Mouse (Mus musculus): ENCODE results near the gene Romo1. TPM values are rescaled to one million over a fixed set of nuclear protein-coding genes. Genes with fewer than 3 reads are reported as not detected.
"Not testable (repeated sequence)": the region's sequence is repeated elsewhere in the genome, so short reads cannot be mapped to it uniquely, and the experiment has no call there.

The Romo1 gene
- 307 and 437 TPM in 2 replicates for polyA plus RNA-seq (2012; rRNA removed)

DNA sequence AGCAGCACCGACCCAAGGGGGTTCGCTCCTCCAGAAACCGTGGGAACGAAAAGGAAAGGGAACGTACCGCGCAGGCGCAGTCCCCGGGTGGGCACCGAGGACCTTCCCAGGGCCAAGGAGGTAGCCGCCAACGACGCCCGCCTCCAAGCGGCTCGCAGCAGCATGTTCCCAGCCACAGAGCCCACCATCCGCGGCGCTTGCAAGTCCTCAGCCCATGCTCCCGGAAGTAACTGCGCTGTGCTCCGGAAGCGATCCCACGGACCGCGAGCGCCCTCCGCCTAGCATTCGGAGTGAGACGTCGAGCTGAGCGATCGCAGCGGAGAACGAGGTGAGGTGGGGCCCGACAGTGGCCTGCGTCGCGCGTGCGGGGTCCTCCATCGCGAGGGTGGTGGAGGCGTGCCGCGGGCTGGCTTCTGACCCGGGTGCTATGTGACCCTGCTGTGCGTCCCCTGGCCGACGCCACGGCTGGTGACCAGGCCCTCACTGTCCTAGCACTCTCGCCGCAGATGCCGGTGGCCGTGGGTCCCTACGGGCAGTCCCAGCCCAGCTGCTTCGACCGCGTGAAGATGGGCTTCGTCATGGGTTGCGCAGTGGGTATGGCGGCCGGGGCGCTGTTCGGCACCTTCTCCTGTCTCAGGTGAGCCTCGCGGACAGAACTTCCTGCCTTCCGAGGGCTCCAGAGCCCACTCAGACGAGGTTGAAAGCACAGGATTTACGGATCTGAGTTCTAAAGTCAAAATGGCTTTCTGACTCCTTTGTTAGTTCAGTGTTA, at the start of gene Romo1, which contains the start of gene Nfs1:
Romo1 (plus strand) TSS at position 87 of the 772 bp plus-strand sequence.
Nfs1 (minus strand) TSS at position 234 of the 772 bp plus-strand sequence.
- peak; percentile 99 for DNase-seq (ENCODE audit: low read depth)
- TF ChIP-seq CTCF (IDR thresholded peaks at IDR 0.05; ENCODE audit: borderline replicate concordance, extremely low read depth, insufficient read depth, insufficient read length), result peak; percentile 38; the same call in 1 of the 2 replicates
- TF ChIP-seq POLR2A (IDR thresholded peaks at IDR 0.05; ENCODE audit: borderline replicate concordance, extremely low read depth, insufficient read depth, insufficient read length, poor library complexity, severe bottlenecking), result peak; percentile 62; the same call in 1 of the 2 replicates

DNA sequence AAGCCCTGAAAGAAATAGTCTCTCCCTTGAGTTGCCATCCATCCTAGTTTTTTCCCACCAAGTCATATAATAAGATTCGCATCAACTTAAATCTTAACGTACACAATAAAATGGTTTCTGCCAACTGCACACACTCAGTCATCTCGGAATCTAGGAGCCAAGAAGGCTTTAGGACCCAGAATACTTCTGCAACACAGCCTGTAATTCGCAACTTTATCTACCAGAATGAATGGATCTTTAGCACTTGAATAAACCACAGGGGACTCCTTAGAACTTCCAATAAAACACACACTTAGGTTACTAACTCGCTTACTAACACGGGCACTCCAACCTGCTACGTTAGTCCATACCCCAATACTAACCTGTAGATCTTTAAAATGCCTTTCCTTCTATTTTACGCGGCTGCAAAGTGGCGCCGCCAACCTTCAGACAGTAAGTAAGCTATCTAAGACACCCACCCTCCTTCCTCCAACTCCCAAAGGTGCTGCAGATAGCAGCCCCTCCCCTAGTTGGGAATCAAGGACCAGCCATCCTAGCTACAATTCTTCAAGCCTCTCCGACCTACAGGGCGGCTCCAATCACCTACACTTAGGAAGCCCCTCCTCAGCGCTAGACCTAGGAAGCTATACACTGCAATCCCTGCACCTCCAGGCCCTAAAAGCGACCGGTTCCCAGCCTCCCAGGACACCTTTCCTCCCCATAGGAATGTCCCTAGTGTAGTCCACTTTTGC, 33.0 kb upstream of the Romo1 start:
- no peak for TF ChIP-seq POLR2A (IDR thresholded peaks at IDR 0.05; ENCODE audit: borderline replicate concordance, extremely low read depth, insufficient read depth, insufficient read length, poor library complexity, severe bottlenecking)
- TF ChIP-seq CTCF (IDR thresholded peaks at IDR 0.05; ENCODE audit: borderline replicate concordance, extremely low read depth, insufficient read depth, insufficient read length), result no peak

DNA sequence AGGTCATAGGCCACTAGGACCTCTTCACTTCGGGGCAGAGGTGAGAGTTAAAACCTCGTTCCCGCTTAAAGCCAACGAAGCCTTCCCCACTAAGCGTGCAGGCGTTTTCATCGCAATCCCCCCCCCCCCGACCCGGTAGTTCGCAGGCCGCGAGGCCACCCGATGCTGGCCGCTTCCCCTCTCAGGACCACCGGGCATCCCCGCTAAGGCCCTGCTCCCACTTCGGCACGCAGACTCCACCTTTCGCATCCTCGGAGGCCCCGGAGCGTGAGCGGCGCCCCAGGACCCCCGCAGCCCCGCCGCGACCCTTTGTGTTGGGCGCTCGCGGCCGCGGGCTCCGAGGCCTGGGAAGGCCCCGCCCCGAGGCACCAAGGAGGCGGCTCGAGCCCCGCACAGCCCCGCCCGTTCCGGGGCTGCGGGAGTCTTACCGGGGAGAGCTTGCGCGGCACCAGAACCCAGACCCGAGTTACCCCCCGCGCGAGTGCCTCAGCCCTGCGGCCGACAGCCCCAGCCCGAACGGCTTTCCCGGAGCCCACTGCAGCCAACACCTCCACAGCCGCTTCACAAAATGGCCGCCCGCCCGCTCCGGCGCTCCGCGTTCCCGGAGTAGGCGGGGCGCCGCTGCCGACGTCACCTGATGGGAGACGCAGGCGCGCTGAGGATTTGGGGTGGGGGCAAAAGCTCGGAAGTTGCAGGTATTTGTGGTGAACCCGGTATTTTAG, 32.3 kb upstream of the Romo1 start, which contains the start of the genes Cpne1 and Rbm12:
Cpne1 (minus strand) TSS at position 608 of the 722 bp plus-strand sequence.
Rbm12 (minus strand) TSS at position 621 of the 722 bp plus-strand sequence.
- TF ChIP-seq POLR2A (IDR thresholded peaks at IDR 0.05; ENCODE audit: borderline replicate concordance, extremely low read depth, insufficient read depth, insufficient read length, poor library complexity, severe bottlenecking), result peak; percentile 79
- TF ChIP-seq CTCF (IDR thresholded peaks at IDR 0.05; ENCODE audit: borderline replicate concordance, extremely low read depth, insufficient read depth, insufficient read length), result no peak
- DNase-seq (ENCODE audit: low read depth), result peak; percentile 96

More for the DNA sequence above, 33.0 kb upstream of the Romo1 start:
- DNase-seq (ENCODE audit: low read depth), result peak; percentile 62

DNA sequence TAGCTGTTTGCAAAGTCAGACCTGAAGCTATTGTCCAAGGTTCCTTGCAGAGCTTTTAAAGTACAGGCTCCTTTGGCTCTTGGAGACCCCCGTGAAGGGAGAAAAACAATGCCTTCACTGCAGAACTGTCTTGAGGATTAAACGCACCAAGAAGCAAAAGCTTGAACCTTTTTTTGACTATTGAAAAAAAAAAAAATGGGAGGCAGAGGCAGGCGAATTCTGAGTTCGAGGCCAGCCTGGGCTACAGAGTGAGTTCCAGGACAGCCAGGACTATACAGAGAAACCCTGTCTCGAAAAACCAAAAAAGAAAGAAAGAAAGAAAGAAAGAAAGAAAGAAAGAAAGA, 31.8 kb upstream of the Romo1 start:
- DNase-seq (ENCODE audit: low read depth), result not testable (repeated sequence)

DNA sequence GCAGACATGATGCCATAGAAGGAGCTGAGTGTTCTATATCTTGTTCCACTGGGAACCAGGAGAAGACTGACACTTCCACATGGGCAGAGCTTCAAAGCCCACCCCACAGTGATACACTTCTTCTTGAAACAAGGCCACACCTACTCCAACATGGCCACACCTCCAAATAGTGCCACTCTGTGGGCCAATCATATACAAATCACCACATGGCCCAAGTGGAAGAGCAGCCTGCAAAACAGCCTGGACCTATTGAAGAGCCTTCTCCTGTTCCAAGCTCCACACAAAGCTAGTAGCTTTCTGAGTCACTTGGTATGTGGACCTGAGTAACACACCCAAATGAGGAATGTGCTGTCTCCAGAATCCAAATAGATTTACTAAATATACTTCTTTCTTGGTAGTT, 24.3 kb upstream of the Romo1 start:
- TF ChIP-seq CTCF (IDR thresholded peaks at IDR 0.05; ENCODE audit: borderline replicate concordance, extremely low read depth, insufficient read depth, insufficient read length), result no peak
- TF ChIP-seq POLR2A (IDR thresholded peaks at IDR 0.05; ENCODE audit: borderline replicate concordance, extremely low read depth, insufficient read depth, insufficient read length, poor library complexity, severe bottlenecking), result no peak
- no peak for DNase-seq (ENCODE audit: low read depth)

DNA sequence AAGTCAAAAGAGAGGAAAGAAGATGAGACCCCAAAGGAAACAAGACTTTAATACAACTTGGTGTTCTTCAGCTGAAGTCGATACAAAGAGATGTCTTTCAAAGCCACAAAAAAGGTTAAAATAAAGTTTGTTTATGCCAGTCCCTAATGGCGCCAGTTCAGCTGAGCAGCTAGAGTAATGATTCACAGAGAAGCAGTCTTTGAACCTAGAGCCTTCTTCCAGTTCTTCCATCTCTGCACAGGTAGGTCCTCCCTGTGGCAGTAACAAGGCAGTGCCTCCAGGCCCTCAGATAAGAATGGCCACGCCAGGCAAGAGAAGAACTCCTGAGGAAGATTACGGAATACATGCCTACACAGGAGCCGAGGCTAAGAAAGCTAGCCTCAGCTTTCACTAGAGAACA, 20.1 kb upstream of the Romo1 start:
- DNase-seq (ENCODE audit: low read depth), result no peak
- TF ChIP-seq CTCF (IDR thresholded peaks at IDR 0.05; ENCODE audit: borderline replicate concordance, extremely low read depth, insufficient read depth, insufficient read length) (no peak), POLR2A (IDR thresholded peaks at IDR 0.05; ENCODE audit: borderline replicate concordance, extremely low read depth, insufficient read depth, insufficient read length, poor library complexity, severe bottlenecking) (no peak)

DNA sequence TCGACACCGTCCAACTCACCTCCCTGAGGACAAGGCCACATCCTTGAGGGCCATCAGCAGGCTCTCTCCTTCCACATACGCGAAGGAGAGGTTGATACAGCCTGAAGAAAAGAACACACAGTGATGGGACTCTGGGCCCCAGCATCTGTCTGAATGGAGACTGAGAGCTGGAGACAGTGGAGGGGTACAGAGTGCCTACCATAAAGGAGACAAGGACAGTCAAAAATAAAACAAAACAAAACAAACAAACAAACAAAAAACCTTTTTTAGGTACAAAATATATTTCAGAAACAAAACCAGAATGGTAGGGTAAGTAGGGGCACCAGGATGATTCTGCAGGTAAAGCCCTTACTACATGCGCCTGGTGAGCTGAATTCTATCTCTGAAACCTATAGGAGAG, 16.8 kb upstream of the Romo1 start, which contains the start of gene Gm28036:
Gm28036 (minus strand) TSS at position 101 of the 400 bp plus-strand sequence.
- no peak for TF ChIP-seq POLR2A (IDR thresholded peaks at IDR 0.05; ENCODE audit: borderline replicate concordance, extremely low read depth, insufficient read depth, insufficient read length, poor library complexity, severe bottlenecking)
- no peak for TF ChIP-seq CTCF (IDR thresholded peaks at IDR 0.05; ENCODE audit: borderline replicate concordance, extremely low read depth, insufficient read depth, insufficient read length)
- no peak for DNase-seq (ENCODE audit: low read depth)

DNA sequence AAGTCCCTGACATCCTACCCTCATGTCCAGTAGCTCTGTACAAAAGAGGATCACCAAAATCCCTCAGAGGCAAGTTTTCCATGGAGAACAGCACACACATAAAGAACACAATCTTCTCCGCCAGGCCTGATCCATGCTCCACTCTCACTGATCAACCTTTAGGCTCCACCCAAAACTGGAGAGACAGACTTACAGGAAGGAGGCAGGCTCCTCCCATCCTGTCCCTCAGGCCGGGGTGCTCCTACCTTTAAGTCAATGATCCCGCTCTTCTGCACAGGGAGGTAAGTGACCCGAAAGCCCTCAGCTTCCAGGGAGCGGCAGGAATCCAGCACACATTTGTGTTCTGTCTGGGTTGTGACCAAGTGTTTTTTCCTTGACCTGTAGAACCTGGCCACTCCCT, 9.7 kb upstream of the Romo1 start:
- TF ChIP-seq CTCF (IDR thresholded peaks at IDR 0.05; ENCODE audit: borderline replicate concordance, extremely low read depth, insufficient read depth, insufficient read length) (no peak), POLR2A (IDR thresholded peaks at IDR 0.05; ENCODE audit: borderline replicate concordance, extremely low read depth, insufficient read depth, insufficient read length, poor library complexity, severe bottlenecking) (no peak)
- DNase-seq (ENCODE audit: low read depth), result no peak

DNA sequence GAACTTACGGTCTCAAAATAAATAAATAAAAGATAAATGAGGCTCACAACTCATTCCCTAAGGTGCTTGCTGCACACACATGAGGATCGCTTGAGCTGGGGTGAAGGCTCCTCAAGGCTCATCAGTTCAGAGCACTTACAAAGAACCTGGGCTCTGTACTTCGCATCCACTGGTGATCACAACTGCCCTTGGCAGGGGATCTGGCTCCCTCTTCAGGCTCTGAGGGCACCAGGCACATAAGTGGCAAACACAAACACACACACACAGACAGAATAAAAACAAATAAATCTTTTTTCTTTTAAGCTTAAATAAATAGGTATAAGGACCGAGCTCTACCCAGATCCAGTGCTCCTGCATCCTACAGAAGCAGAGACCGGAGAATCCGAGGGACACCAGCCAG, 8.1 kb upstream of the Romo1 start:
- TF ChIP-seq POLR2A (IDR thresholded peaks at IDR 0.05; ENCODE audit: borderline replicate concordance, extremely low read depth, insufficient read depth, insufficient read length, poor library complexity, severe bottlenecking) (no peak), CTCF (IDR thresholded peaks at IDR 0.05; ENCODE audit: borderline replicate concordance, extremely low read depth, insufficient read depth, insufficient read length) (peak; percentile 23; the same call in 1 of the 2 replicates)
- no peak for DNase-seq (ENCODE audit: low read depth)

DNA sequence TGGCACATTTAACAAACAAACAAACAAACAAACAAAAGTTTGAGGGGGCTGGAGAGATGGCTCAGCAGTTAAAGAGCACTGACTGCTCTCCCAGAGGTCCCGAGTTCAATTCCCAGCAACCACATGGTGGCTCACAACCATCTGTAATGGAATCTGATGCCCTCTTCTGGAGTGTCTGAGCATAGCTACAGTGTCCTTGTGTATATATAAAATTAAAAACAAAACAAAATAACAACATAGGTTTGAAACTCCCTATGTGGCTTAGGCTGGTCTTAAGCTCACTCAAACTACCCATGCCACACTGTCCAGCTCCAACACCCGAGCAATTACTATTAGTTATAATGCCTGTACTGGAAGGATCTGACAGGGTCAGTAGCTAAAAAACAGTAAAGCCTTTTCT, 1.0 kb upstream of the Romo1 start:
- DNase-seq (ENCODE audit: low read depth), result no peak
- TF ChIP-seq CTCF (IDR thresholded peaks at IDR 0.05; ENCODE audit: borderline replicate concordance, extremely low read depth, insufficient read depth, insufficient read length), result no peak
- TF ChIP-seq POLR2A (IDR thresholded peaks at IDR 0.05; ENCODE audit: borderline replicate concordance, extremely low read depth, insufficient read depth, insufficient read length, poor library complexity, severe bottlenecking), result no peak

DNA sequence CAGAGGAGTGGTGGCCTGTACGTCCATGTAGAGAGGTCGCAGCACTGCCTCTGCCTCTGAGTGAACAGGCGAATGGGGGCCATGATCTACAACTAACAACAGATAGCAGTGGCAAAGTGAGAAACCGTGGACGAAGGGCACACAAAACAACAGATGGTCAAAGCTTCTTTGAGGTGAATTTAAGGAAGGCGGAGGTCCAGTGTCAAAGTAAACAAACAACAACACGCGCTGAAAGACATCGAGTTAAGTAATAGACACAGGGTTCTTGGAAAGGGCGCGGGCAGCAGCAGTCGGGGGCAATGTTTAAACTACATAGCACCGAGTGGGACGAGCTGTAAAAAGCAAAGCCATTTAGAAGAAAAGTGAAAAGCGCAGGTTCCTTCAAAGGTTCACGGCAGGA, 472 bp upstream of the Romo1 start:
- DNase-seq (ENCODE audit: low read depth), result no peak

More for the DNA sequence above, 472 bp upstream of the Romo1 start:
- no peak for TF ChIP-seq POLR2A (IDR thresholded peaks at IDR 0.05; ENCODE audit: borderline replicate concordance, extremely low read depth, insufficient read depth, insufficient read length, poor library complexity, severe bottlenecking)

All from brain, embryonic 14.5 days (tissue).